Mouse (Mus musculus) gonadal fat pad, adult 2 months (tissue): ENCODE measurements around the gene Strap. TPM values are rescaled to one million over a fixed set of nuclear protein-coding genes. Genes with fewer than 3 reads are reported as not detected.

Experiments
- DNase-seq: peaks from one replicate; pipeline ENCODE4 v3.0.0-alpha.2; 2012; ENCODE audit warnings: low read depth
- polyA plus RNA-seq: library from polyadenylated mRNA; depleted of rRNA; stranded (reverse); fragments of >200 nt; gene quantifications from 2 replicates; pipeline ENCODE4 v1.2.3, GENCODE M21; 2012

The Strap gene
- polyA plus RNA-seq, 1 experiment, result 26.5 TPM

DNA sequence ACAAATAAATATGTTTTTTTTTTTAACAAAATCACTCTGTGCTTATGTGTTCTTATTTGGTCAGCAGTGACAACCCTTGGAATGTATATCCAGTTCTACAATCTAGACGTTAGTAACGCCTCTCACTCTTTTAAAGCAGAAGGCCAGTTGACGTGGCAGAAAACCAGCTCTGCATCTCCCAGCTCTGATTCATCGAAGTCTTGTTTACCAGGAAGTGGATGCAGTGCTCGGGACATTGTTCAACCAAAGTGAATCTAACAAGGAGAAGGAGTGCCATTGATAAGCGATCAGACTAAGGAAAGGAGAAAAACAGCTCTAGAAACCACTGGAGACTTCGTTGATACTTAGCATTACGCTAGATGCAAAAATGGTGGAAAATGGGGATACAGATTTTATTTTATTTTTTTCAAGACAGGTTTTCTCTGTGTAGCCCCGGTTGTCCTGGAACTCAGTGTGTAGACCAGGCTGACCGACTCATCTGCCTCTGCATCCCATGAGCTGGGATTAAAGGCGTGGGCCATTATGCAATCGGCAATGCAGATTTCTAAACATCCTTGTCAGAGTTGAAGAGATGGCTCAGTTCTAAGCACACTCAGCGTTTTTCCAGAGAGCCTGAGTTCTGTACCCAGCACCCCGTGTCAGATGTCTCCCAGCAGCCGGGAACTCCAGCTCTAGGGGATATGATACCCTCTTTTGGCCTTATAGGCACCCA is 12.5 kb upstream of the Strap start:
- DNase-seq, result no peak

GRCm38 (mm10) chr6:137723898-137724297 is 11.0 kb upstream of the Strap start:
- no peak for DNase-seq

DNA sequence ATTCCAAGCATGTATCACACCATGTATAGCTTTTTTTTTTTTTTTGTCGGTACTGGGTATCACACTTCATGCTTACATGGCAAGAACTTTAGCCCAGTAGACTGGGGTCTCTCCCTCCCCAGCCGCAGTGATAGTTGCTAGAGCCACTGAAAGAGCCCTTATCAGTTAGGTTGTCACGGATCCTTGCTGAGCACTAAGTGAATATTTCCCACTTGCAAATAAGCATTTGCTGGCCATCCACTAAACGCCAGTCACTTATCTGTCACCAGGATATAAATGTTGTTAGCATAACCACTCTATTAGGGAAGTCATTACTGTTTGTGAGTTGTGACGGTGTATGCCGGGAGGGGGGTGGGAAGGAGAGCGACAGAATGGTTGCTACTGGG is 425 bp upstream of the Strap start:
- DNase-seq, result no peak

GRCm38 (mm10) chr6:137735671-137736238 is 877 bp downstream of the Strap start:
- DNase-seq, result no peak

GRCm38 (mm10) chr6:137740972-137741371 is 6.1 kb downstream of the Strap start:
- no peak for DNase-seq

DNA sequence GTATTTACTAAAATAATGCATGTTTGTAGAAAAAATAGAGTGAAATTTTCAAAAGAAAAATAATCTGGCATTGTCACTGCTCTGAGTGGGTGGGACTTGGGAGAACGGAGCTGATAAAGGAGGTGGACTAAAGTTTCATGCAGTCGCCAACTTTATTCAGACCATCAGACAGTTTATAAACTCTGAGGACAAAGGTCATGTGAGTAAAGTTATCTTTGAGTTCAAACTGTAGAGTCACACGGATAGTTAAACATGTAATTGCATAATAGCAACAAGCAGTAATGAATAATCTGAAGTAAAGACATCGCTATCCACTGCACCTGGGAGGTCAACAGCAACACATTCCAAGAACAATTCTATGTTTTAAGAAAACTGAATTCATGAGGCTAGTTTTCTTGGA is 9.8 kb downstream of the Strap start:
- DNase-seq, result no peak

- DNase-seq, result no peak
Measured at GRCm38 (mm10) chr6:137747174-137747928, 12.5 kb downstream of the Strap start.

DNA sequence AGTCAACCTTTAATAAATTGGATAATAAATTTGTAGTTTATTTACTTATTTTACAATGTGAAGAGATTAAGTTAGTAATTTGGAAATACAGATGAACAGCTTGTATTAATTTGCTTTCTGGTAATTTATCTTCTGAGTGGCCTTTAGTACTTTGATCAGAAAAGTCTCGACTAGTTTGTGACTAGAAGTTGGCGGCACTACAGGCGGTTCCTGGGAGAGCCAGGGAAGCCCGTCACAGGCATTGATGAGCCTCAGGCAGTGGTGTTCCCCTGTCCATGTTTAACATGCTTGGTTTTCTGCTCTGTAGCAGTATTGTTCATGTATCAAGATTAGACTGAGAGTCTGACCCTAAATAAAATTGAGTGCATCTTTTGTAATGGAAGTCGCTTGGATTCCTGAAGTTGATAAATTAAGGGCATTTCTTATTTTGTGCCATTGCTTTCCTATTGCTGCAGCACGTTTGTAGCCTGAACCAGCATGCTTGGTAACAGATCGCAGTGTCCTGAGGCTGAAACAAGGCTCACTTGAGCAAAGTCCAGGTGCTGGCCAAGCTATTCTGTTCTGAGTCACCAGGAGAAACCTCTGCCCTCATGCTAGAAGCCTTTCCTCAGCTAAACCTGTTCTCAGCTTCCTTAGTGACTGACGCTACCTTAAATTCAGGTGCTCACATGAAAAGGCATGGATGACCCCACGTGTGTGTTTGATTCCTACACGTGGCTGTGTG is 16.8 kb downstream of the Strap start:
- peak; percentile 73 for DNase-seq

- no peak for DNase-seq
Measured at GRCm38 (mm10) chr6:137752275-137752655, 17.4 kb downstream of the Strap start.

- peak; percentile 66 for DNase-seq
Measured at GRCm38 (mm10) chr6:137754056-137754856, 19.4 kb downstream of the Strap start, which contains the start of gene Dera. Dera (plus strand) TSS chr6:137754546.

- DNase-seq, result no peak
Measured at GRCm38 (mm10) chr6:137754857-137755232, 20.0 kb downstream of the Strap start.

DNA sequence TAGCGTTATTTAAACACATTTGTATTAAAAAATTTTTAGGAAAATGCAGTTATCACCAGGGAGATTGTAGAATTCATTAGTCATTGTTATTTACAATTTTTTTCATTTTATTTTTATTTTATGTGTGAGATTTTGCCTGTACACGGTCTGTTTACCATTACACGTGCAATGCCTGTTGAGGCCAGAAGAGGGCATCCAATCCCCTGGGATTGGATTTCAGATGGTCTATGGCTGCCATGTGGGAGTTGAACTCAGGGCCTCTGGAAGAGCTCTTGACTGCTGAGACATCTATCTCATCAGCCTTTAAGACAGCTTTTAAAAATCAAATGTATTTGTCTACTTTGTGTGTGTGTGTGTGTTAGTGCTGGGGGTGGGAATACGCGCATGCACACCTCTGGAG is 21.4 kb downstream of the Strap start:
- no peak for DNase-seq

GRCm38 (mm10) chr6:137757891-137758290 is 23.0 kb downstream of the Strap start:
- no peak for DNase-seq

DNA sequence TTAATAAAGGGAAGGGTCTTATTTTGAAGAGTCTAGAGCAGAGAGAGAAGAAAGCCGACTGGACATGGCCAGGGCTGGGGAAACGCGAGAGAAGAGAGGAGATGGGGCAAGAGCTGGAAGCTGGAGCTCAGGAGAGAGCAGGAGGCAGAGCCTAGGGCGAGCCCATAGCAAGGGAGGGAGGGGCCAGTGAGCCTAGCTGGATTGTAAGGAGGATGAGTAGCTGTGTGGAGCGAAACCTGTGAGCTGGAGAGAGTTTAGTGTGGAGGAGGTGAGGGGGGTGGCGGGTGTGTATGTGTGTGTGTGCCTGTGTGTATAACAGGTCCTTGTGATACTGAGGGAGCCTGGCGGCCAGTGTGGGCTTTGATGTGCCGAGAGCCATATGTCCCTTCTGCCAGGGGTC is 24.8 kb downstream of the Strap start:
- DNase-seq, result no peak

GRCm38 (mm10) chr6:137760966-137761365 is 26.1 kb downstream of the Strap start:
- no peak for DNase-seq

GRCm38 (mm10) chr6:137764572-137765210 is 29.8 kb downstream of the Strap start:
- no peak for DNase-seq

DNA sequence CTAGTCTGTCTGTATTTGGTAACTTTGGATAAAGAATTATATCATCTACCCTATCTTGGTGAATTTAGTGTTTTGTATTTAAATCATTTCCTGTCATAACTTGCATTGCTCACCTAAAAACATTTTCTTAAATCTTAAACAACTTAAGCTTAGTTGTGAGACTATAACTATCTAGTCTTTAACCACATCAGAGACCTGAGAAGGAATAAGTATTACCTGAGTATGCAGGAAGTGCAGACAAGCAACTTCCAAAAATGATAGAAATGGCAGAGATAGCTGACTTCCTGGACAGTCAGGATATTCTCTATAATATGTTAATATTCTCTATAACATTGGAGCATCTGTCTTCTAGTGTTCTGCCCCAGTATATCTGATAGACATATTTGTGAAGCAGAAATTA is 31.3 kb downstream of the Strap start:
- DNase-seq, result no peak

DNA sequence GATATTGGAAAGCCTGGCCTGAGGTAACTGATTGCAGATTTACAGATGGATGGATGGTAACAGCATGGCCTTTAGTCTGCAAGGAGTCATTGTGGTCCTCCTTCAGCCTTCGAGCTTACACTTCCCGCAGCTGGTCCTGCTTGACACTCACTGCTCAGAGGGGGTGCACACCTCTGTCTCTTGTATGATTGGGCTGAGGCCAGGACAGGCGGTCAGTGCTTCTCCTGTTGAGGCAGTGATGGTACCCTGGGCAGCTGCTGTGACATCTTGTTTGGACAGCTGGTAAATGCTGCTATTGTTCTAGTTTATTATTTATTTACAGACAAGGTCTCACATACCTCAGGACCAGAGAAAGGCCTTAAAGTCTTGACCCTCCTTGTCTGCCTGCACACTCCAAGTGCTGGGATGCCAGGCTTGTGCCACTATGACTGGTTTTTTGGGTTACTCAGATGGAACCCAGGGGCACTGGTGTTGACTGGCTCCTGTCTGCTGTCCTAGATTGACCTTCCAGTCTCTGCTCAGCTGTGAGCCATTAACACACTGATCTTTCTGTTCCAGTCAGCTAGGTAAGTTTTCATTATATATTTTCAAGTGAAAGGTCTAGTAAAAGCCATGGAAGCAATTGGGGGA is 36.9 kb downstream of the Strap start:
- no peak for DNase-seq

DNA sequence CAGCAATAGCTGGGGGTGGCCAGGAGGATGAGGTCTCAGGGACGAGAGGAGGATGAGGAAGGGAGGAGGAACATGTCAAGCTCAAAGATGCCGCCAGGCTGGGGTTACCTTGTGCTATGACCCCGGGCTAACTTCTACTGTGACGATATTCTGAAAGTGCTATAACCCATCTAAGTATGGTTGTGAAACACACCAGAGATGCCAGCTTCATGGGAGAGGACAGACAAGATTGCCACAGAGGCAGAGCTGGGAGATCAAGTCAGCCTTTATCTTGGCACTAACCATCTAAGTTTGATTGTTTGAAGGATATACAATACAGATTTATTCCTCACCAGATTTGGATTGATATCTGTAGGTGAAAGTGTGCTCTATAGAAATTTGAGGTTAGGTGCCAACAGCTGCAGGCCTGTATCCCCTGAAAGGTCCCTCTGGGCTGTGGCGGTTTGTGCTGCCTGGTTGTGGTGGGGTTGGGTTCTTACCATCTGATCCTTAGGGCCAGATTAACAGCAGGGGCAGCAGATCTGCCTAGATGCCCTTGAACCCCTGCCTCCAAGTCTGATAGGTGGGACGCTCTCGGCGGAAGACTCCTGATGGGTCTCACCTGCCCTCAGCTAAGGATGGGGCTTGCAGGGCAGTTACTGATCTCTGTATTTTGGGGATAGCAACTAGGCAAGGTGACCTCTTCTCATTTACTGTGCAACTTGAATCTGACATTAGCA is 38.2 kb downstream of the Strap start:
- DNase-seq, result peak; percentile 61

DNA sequence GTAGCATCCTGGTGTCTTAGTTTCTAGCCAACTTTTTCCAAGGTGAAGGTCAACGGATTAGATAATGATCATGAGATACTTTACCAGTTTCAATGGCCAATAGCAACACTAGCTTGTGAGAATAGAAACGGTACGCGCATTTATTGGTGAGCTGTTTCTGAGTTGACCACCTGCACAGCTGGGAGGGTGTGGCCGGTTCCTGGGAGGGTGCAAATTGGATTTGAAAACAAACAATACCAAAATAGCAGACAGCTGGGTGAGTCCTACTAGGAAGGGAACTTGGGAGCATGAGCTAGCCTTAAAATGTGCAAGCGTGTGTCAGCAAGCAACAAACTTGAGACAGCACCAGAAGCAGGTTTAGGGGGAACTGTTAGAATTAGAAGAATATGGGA is 38.8 kb downstream of the Strap start:
- no peak for DNase-seq
